Mouse (Mus musculus) limb, embryonic 11.5 days (tissue): ENCODE results near the gene Chrd. TPM values are rescaled to one million over a fixed set of nuclear protein-coding genes. Genes with fewer than 3 reads are reported as not detected.

Experiments
- ATAC-seq: fragments of 200-750 bp; cut with Nextera tagmentation; 2 replicates; pipeline ENCODE4 v1.8.0; 2017; ENCODE audit warnings: low read depth; ENCODE audit not compliant: insufficient number of reproducible peaks, low FRiP score, low TSS enrichment
- DNase-seq: peaks from one replicate; pipeline ENCODE4 v3.0.0-alpha.2; 2015; ENCODE audit warnings: low spot score
- H3K27ac ChIP-seq: fragments of 300-500 bp; sonication (generic); replicated peaks from 2 replicates; pipeline ENCODE4 v1.5.1; 2014; ENCODE audit warnings: low read depth, mild to moderate bottlenecking, low read length
- H3K27me3 ChIP-seq: fragments of 300-500 bp; sonication (generic); 2 replicates; pipeline ENCODE4 v1.6.1; 2014; ENCODE audit warnings: mild to moderate bottlenecking, low read length, mixed read lengths; ENCODE audit not compliant: control insufficient read depth, insufficient read depth
- H3K36me3 ChIP-seq: fragments of 300-500 bp; sonication (generic); 2 replicates; pipeline ENCODE4 v1.6.1; 2014; ENCODE audit warnings: mild to moderate bottlenecking, low read length, moderate library complexity, mixed read lengths; ENCODE audit not compliant: control insufficient read depth, insufficient read depth
- H3K4me1 ChIP-seq: fragments of 300-500 bp; sonication (generic); 2 replicates; pipeline ENCODE4 v1.6.1; 2014; ENCODE audit warnings: low read length, mixed read lengths; ENCODE audit not compliant: control insufficient read depth, insufficient read depth
- H3K4me2 ChIP-seq: fragments of 300-500 bp; sonication (generic); 2 replicates; pipeline ENCODE4 v1.6.1; 2014; ENCODE audit warnings: low read depth, mild to moderate bottlenecking, moderate library complexity; ENCODE audit not compliant: severe bottlenecking
- H3K4me3 ChIP-seq: fragments of 300-500 bp; sonication (generic); 2 replicates; pipeline ENCODE4 v1.5.1; 2014; ENCODE audit warnings: low read depth, low read length
- H3K9ac ChIP-seq: fragments of 300-500 bp; sonication (generic); 2 replicates; pipeline ENCODE4 v1.6.1; 2014; ENCODE audit warnings: mild to moderate bottlenecking, low read length
- H3K9me3 ChIP-seq: fragments of 300-500 bp; sonication (generic); 2 replicates; pipeline ENCODE4 v1.6.1; 2016; ENCODE audit warnings: low read length; ENCODE audit not compliant: control insufficient read depth
- WGBS: fragments of 180-500 bp; shearing (Covaris S2); extraction: QIAGEN DNeasy Blood & Tissue Kit; methylation state at CpG from one replicate; pipeline ENCODE4 v1.1.7; 2014; 5-methylcytosine and 5-hydroxymethylcytosine counted together
- polyA plus RNA-seq: library from polyadenylated mRNA; unstranded; fragments of >200 nt; fragmentation: Nextera tagmentation; extraction: Ambion mirVana; gene quantifications from 2 replicates; pipeline ENCODE4 v1.2.1, GENCODE M21; 2014

The Chrd gene
- polyA plus RNA-seq, 1 experiment from 2014 or later: 2.0 TPM

- DNase-seq (no peak), ATAC-seq (no peak)
- H3K9me3 ChIP-seq: no peaks in the 10 kb centered on the region
- H3K27ac ChIP-seq: no peak overlapping the region
- H3K4me2 ChIP-seq: no peak overlapping the region
- no peak overlapping the region for H3K9ac ChIP-seq
- H3K4me3 ChIP-seq: no peak overlapping the region
- 90% methylated on average over 2 of the region's 2 CpGs for WGBS
- H3K27me3 ChIP-seq: no peaks in the 10 kb centered on the region
- peaks cover 11% of the 10 kb centered on the region for H3K4me1 ChIP-seq
- H3K36me3 ChIP-seq: peaks cover 16% of the 10 kb centered on the region
Measured at GRCm38 (mm10) chr16:20706407-20707055, 26.4 kb upstream of the Chrd start.

DNA sequence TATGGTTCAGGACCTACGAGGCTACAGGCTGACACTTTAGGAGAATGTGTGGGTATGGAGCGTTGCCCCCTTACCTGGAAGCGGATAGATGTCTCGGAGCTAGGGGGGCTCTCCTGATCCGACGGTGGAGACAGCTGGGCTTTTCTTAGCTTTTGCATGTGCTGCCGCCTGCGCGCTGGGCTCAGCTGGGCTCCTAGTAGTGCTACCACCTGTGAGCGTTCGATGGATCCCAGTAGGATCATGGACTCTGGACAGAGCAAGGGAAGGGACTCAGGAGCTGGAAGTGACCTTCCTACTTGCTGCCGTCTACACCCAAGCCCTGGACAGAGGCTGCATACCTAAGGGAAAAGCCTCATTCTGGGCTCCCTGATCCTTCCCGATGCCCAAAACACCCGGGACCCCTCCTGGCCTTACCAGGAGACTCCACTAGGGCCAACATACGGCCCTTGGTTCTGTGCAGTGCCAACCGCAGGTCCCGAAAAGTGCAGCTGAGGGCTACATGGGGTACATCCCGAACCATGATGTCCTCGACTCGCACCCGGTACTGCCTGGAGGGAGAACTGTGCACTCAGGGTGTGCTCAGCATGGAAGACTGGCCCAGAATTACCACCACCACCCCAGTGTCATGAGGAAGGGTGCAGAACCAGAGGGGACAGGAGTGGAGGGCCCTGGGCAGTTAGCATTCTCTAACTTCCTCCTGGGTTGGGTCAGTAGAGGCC, 24.5 kb upstream of the Chrd start:
- ATAC-seq: peak; percentile 13; the same call in 1 of the 2 replicates
- Histone ChIP-seq H3K27ac (no peak overlapping the region), H3K4me2 (no peak overlapping the region), H3K4me1 (no peaks in the 10 kb centered on the region), H3K9me3 (no peaks in the 10 kb centered on the region), H3K4me3 (no peak overlapping the region), H3K36me3 (peaks cover 17% of the 10 kb centered on the region), H3K9ac (no peak overlapping the region), H3K27me3 (no peaks in the 10 kb centered on the region)
- no peak for DNase-seq
- WGBS: 96% methylated on average over 21 of the region's 21 CpGs

DNA sequence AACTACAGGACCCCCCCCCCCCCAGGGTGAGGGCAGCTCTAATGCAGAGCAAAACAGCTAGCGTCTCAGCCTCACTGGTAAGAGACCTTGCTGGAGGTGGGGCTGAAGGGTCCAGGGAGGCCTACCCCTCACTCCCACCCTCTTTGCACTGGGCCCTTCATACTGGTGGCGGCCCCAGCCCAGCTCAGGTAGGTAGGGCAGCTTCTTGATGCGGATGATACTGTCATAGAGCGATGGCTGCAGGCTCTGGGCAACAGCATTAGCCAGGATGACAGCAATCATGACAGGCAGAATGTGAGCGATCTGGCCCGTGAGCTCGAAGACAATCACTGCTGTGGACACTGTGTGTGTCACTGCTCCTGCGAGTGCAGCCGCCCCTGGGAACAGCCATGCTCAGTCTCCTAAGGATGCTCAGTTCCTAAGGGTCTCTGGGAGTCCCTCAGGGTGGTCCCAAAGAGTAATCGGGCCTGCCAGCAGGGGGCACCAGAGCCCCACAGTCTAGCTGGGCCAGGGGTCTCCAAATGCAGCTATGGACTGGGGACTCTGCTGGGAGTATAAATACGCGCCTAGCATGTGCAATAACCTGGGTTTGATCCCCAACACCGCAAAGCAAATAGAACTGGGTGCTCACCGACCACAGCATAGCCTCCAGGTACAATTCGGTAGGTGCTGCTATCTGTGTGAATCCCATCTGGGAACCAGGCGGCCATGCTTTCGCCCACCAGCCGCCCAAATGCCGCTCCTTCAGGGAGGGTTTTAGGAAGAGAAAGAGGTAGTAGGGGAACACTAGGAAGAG, 23.8 kb upstream of the Chrd start:
- H3K9me3 ChIP-seq: no peaks in the 10 kb centered on the region
- DNase-seq (peak; percentile 87), ATAC-seq (peak; percentile 15; the same call in 1 of the 2 replicates)
- no peak overlapping the region for H3K4me2 ChIP-seq
- peaks cover under 1% of the 10 kb centered on the region; the same call in 1 of the 2 replicates for H3K4me1 ChIP-seq
- no peaks in the 10 kb centered on the region for H3K27me3 ChIP-seq
- H3K27ac ChIP-seq: no peak overlapping the region
- H3K4me3 ChIP-seq: no peak overlapping the region
- 77% methylated on average over 19 of the region's 19 CpGs for WGBS
- H3K9ac ChIP-seq: no peak overlapping the region
- H3K36me3 ChIP-seq: peaks cover 17% of the 10 kb centered on the region

DNA sequence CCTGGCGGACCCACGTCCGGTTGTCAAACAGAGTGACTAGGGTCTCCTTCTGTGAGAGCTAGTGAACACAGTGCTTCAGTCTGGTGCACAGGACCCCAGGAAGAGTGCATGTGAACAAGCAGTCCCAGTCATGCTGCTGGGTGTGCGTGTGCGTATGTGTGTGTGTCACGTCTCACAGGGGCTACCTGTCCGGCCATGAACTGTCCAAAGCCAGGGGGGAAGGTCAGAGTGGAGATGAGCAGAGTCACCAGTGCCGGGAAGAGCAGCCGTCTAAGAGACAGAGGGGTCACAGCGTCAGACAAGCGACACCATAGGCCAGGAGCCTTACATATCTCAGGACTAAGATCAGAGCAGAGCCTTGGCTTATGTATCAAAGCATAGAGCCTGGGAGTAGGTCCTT, 22.6 kb upstream of the Chrd start:
- Histone ChIP-seq H3K9ac (no peak overlapping the region), H3K4me2 (no peak overlapping the region), H3K4me1 (peaks cover 9% of the 10 kb centered on the region), H3K4me3 (no peak overlapping the region), H3K36me3 (peaks cover 17% of the 10 kb centered on the region), H3K27me3 (no peaks in the 10 kb centered on the region), H3K27ac (no peak overlapping the region), H3K9me3 (no peaks in the 10 kb centered on the region)
- WGBS: 91% methylated on average over 11 of the region's 11 CpGs
- ATAC-seq (no peak), DNase-seq (no peak)

DNA sequence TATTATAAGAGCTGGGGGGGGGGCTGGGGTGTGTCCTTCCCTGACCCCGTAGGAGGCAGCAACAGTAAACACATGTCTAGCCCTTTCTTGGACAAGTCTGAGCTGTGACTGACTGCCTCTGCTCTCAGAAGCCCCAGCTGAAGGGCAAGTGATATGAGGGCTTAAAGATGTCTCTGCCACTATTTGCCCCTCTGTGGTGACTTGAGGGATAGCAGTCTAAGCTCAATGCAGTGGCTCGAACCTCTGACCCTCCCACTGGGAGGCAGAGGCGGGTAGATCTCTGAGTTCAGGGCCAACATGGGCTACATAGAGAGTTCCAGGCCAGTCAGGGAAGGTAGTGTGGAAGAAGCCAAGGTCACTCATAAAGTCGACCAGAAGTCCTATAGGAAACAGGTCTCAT, 22.1 kb upstream of the Chrd start:
- Histone ChIP-seq H3K9ac (no peak overlapping the region), H3K4me3 (no peak overlapping the region), H3K4me2 (no peak overlapping the region), H3K9me3 (no peaks in the 10 kb centered on the region), H3K36me3 (peaks cover 17% of the 10 kb centered on the region), H3K27ac (no peak overlapping the region), H3K4me1 (peaks cover 9% of the 10 kb centered on the region), H3K27me3 (no peaks in the 10 kb centered on the region)
- ATAC-seq (no peak), DNase-seq (no peak)
- 83% methylated on average over 4 of the region's 4 CpGs for WGBS

DNA sequence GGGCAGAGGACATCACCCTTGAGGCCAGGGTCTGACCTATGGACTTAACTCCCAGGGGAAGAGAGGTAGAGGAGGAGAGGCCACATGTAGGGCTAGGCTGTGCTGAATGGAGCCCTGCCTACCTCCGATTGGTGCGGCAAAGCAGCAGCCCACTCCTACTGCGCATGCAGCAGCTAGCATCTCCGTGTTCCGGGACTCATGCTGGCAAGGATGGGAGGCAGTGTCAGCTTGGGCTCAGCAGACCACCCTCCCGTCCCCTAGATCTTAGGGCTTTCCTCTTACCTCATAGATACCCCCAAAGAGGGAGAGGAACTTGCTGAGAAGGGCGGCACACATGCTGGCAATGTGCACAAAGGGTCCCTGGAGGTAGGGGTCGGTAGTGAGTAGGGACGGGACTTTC, 20.7 kb upstream of the Chrd start:
- H3K4me2 ChIP-seq: no peak overlapping the region
- DNase-seq (no peak), ATAC-seq (no peak)
- H3K27me3 ChIP-seq: no peaks in the 10 kb centered on the region
- peaks cover 16% of the 10 kb centered on the region for H3K4me1 ChIP-seq
- H3K9me3 ChIP-seq: no peaks in the 10 kb centered on the region
- H3K27ac ChIP-seq: no peak overlapping the region
- peaks cover 17% of the 10 kb centered on the region for H3K36me3 ChIP-seq
- no peak overlapping the region for H3K9ac ChIP-seq
- H3K4me3 ChIP-seq: no peak overlapping the region
- WGBS: 72% methylated on average over 9 of the region's 9 CpGs

DNA sequence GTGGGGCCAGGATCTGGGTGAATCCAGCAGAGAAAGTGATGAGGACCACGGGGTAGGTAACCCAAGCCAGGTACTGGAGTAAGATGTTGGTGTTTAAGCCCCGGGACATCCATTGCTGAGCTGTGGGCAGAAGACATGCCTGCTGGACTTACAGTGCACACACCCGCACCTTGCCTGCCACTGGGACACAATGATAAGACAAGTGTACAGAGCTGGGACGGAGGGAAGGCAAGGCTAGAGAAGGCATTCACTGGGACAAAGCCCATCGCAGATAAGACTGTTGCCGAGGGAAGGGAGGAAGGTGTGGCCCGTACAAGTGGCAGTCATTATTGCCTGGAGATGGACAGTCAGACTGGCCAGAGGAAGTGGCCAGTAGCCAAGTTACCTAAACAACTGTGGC, 20.0 kb upstream of the Chrd start:
- Histone ChIP-seq H3K4me1 (peaks cover 16% of the 10 kb centered on the region), H3K27ac (no peak overlapping the region), H3K4me2 (no peak overlapping the region), H3K36me3 (peaks cover 17% of the 10 kb centered on the region), H3K9me3 (no peaks in the 10 kb centered on the region), H3K9ac (no peak overlapping the region), H3K27me3 (no peaks in the 10 kb centered on the region), H3K4me3 (no peak overlapping the region)
- ATAC-seq (no peak), DNase-seq (no peak)
- WGBS: 88% methylated on average over 7 of the region's 7 CpGs

GRCm38 (mm10) chr16:20714307-20715080, 18.4 kb upstream of the Chrd start:
- no peak for ATAC-seq

More at GRCm38 (mm10) chr16:20714307-20715080, 18.4 kb upstream of the Chrd start:
- H3K9ac ChIP-seq: no peak overlapping the region
- H3K4me3 ChIP-seq: peak overlapping the region; percentile 49; the same call in 1 of the 2 replicates
- no peaks in the 10 kb centered on the region for H3K27me3 ChIP-seq
- H3K9me3 ChIP-seq: no peaks in the 10 kb centered on the region
- peaks cover 22% of the 10 kb centered on the region for H3K4me1 ChIP-seq
- no peak overlapping the region for H3K27ac ChIP-seq
- peaks cover 14% of the 10 kb centered on the region for H3K36me3 ChIP-seq
- DNase-seq: no peak
- H3K4me2 ChIP-seq: peak overlapping the region; percentile 72
- WGBS: 45% methylated on average over 11 of the region's 11 CpGs
